Mouse (Mus musculus): ENCODE data around the gene Slc35g3.

GRCm38 (mm10) chr11:69800138-69800391 lies 38.3 kb upstream of the Slc35g3 start:
- no peak for TF ChIP-seq CTCF (IDR thresholded peaks at IDR 0.05)
- no peak for TF ChIP-seq EP300 (IDR thresholded peaks at IDR 0.05)

All from lung, postnatal 0 days (tissue).